Mouse (Mus musculus): ENCODE measurements at regions not wholly inside any gene's neighbourhood (a gene's known extent, or its start where the extent isn't known, plus 50 kb on each side); places are given as distances from the start of the nearest gene placed in this dataset.

- H3K4me1 ChIP-seq (ENCODE audit: control insufficient read depth, insufficient read depth, low read length): no peaks in the 10 kb centered on the region
- 0 out of 2 replicates have a peak, but pooled peaks cover 4% of the 10 kb centered on the region for H3K27me3 ChIP-seq (ENCODE audit: control insufficient read depth, insufficient read depth, low read length)
- 79% methylated on average over 11 of the region's 11 CpGs for WGBS
- H3K4me3 ChIP-seq (ENCODE audit: insufficient read depth, low read depth, low read length): no peak overlapping the region
- H3K9ac ChIP-seq (ENCODE audit: low read depth, low read length): no peak overlapping the region
- H3K27ac ChIP-seq (replicated peaks; ENCODE audit: insufficient read depth, low read depth, low read length): no peak overlapping the region
- TF ChIP-seq CTCF (IDR thresholded peaks at IDR 0.05; ENCODE audit: low read depth, low read length) (no peak), POLR2A (IDR thresholded peaks at IDR 0.05; ENCODE audit: extremely low read depth, insufficient read depth, low read length) (no peak)
- no peak for DNase-seq (ENCODE audit: extremely low read depth, low read depth, low spot score)
- H3K79me2 ChIP-seq (ENCODE audit: control insufficient read depth, insufficient read depth, low read length): no peaks in the 10 kb centered on the region
- H3K36me3 ChIP-seq (ENCODE audit: control insufficient read depth, insufficient read depth, low read length): no peaks in the 10 kb centered on the region
Observed at GRCm38 (mm10) chr1:185151130-185151799, 52.7 kb upstream of the Rab3gap2 start.

- WGBS: 86% methylated on average over 15 of the region's 15 CpGs
- H3K4me3 ChIP-seq (ENCODE audit: insufficient read depth, low read depth, low read length): no peak overlapping the region
Observed at GRCm38 (mm10) chr1:185150431-185151129, 53.3 kb upstream of the Rab3gap2 start.

GRCm38 (mm10) chr1:185144791-185145190 is 59.1 kb upstream of the Rab3gap2 start:
- Histone ChIP-seq H3K27ac (replicated peaks; ENCODE audit: insufficient read depth, low read depth, low read length) (no peak overlapping the region), H3K79me2 (ENCODE audit: control insufficient read depth, insufficient read depth, low read length) (no peaks in the 10 kb centered on the region), H3K27me3 (ENCODE audit: control insufficient read depth, insufficient read depth, low read length) (no peaks in the 10 kb centered on the region), H3K9ac (ENCODE audit: low read depth, low read length) (no peak overlapping the region), H3K36me3 (ENCODE audit: control insufficient read depth, insufficient read depth, low read length) (no peaks in the 10 kb centered on the region), H3K4me1 (ENCODE audit: control insufficient read depth, insufficient read depth, low read length) (no peaks in the 10 kb centered on the region), H3K4me3 (ENCODE audit: insufficient read depth, low read depth, low read length) (no peak overlapping the region)
- WGBS: 91% methylated on average over 1 of the region's 1 CpGs
- no peak for DNase-seq (ENCODE audit: extremely low read depth, low read depth, low spot score)
- TF ChIP-seq POLR2A (IDR thresholded peaks at IDR 0.05; ENCODE audit: extremely low read depth, insufficient read depth, low read length): no peak
- no peak for TF ChIP-seq CTCF (IDR thresholded peaks at IDR 0.05; ENCODE audit: low read depth, low read length)

More at GRCm38 (mm10) chr1:185150431-185151129, 53.3 kb upstream of the Rab3gap2 start:
- DNase-seq (ENCODE audit: extremely low read depth, low read depth, low spot score): no peak
- Histone ChIP-seq H3K27ac (replicated peaks; ENCODE audit: insufficient read depth, low read depth, low read length) (no peak overlapping the region), H3K4me1 (ENCODE audit: control insufficient read depth, insufficient read depth, low read length) (no peaks in the 10 kb centered on the region), H3K9ac (ENCODE audit: low read depth, low read length) (no peak overlapping the region), H3K27me3 (ENCODE audit: control insufficient read depth, insufficient read depth, low read length) (0 out of 2 replicates have a peak, but pooled peaks cover 4% of the 10 kb centered on the region), H3K36me3 (ENCODE audit: control insufficient read depth, insufficient read depth, low read length) (no peaks in the 10 kb centered on the region), H3K79me2 (ENCODE audit: control insufficient read depth, insufficient read depth, low read length) (no peaks in the 10 kb centered on the region)
- TF ChIP-seq CTCF (IDR thresholded peaks at IDR 0.05; ENCODE audit: low read depth, low read length) (no peak), POLR2A (IDR thresholded peaks at IDR 0.05; ENCODE audit: extremely low read depth, insufficient read depth, low read length) (no peak)

GRCm38 (mm10) chr1:185144006-185144405 is 59.9 kb upstream of the Rab3gap2 start:
- Histone ChIP-seq H3K36me3 (ENCODE audit: control insufficient read depth, insufficient read depth, low read length) (no peaks in the 10 kb centered on the region), H3K4me3 (ENCODE audit: insufficient read depth, low read depth, low read length) (no peak overlapping the region), H3K4me1 (ENCODE audit: control insufficient read depth, insufficient read depth, low read length) (no peaks in the 10 kb centered on the region), H3K9ac (ENCODE audit: low read depth, low read length) (no peak overlapping the region), H3K27me3 (ENCODE audit: control insufficient read depth, insufficient read depth, low read length) (no peaks in the 10 kb centered on the region), H3K27ac (replicated peaks; ENCODE audit: insufficient read depth, low read depth, low read length) (no peak overlapping the region), H3K79me2 (ENCODE audit: control insufficient read depth, insufficient read depth, low read length) (no peaks in the 10 kb centered on the region)
- WGBS: 78% methylated on average over 15 of the region's 15 CpGs
- DNase-seq (ENCODE audit: extremely low read depth, low read depth, low spot score): no peak
- TF ChIP-seq POLR2A (IDR thresholded peaks at IDR 0.05; ENCODE audit: extremely low read depth, insufficient read depth, low read length): no peak
- no peak for TF ChIP-seq CTCF (IDR thresholded peaks at IDR 0.05; ENCODE audit: low read depth, low read length)

- H3K36me3 ChIP-seq (ENCODE audit: control insufficient read depth, insufficient read depth, low read length): no peaks in the 10 kb centered on the region
- H3K27ac ChIP-seq (replicated peaks; ENCODE audit: insufficient read depth, low read depth, low read length): no peak overlapping the region
- H3K4me1 ChIP-seq (ENCODE audit: control insufficient read depth, insufficient read depth, low read length): no peaks in the 10 kb centered on the region
- H3K9ac ChIP-seq (ENCODE audit: low read depth, low read length): no peak overlapping the region
- no peak for DNase-seq (ENCODE audit: extremely low read depth, low read depth, low spot score)
- no peaks in the 10 kb centered on the region for H3K27me3 ChIP-seq (ENCODE audit: control insufficient read depth, insufficient read depth, low read length)
- H3K79me2 ChIP-seq (ENCODE audit: control insufficient read depth, insufficient read depth, low read length): no peaks in the 10 kb centered on the region
- no peak overlapping the region for H3K4me3 ChIP-seq (ENCODE audit: insufficient read depth, low read depth, low read length)
- TF ChIP-seq CTCF (IDR thresholded peaks at IDR 0.05; ENCODE audit: low read depth, low read length) (no peak), POLR2A (IDR thresholded peaks at IDR 0.05; ENCODE audit: extremely low read depth, insufficient read depth, low read length) (no peak)
- WGBS: 81% methylated on average over 5 of the region's 5 CpGs
Observed at GRCm38 (mm10) chr1:185140317-185140716, 63.6 kb upstream of the Rab3gap2 start.

- no peak for DNase-seq (ENCODE audit: extremely low read depth, low read depth, low spot score)
- TF ChIP-seq CTCF (IDR thresholded peaks at IDR 0.05; ENCODE audit: low read depth, low read length): no peak
- no peak for TF ChIP-seq POLR2A (IDR thresholded peaks at IDR 0.05; ENCODE audit: extremely low read depth, insufficient read depth, low read length)
- no peak overlapping the region for H3K27ac ChIP-seq (replicated peaks; ENCODE audit: insufficient read depth, low read depth, low read length)
- H3K27me3 ChIP-seq (ENCODE audit: control insufficient read depth, insufficient read depth, low read length): no peaks in the 10 kb centered on the region
- no peak overlapping the region for H3K9ac ChIP-seq (ENCODE audit: low read depth, low read length)
- no peaks in the 10 kb centered on the region for H3K4me1 ChIP-seq (ENCODE audit: control insufficient read depth, insufficient read depth, low read length)
- H3K79me2 ChIP-seq (ENCODE audit: control insufficient read depth, insufficient read depth, low read length): no peaks in the 10 kb centered on the region
- 70% methylated on average over 4 of the region's 4 CpGs for WGBS
- no peaks in the 10 kb centered on the region for H3K36me3 ChIP-seq (ENCODE audit: control insufficient read depth, insufficient read depth, low read length)
- no peak overlapping the region for H3K4me3 ChIP-seq (ENCODE audit: insufficient read depth, low read depth, low read length)
Observed at GRCm38 (mm10) chr1:185128209-185128608, 75.7 kb upstream of the Rab3gap2 start.
